Mouse (Mus musculus): ENCODE measurements around the gene Ipo13. TPM values are rescaled to one million over a fixed set of nuclear protein-coding genes. Genes with fewer than 3 reads are reported as not detected.

Gene Ipo13
- 10 to 100 TPM; 49.6 TPM for total RNA-seq (2021)

- DNase-seq = peak; percentile 92
Measured at GRCm38 (mm10) chr4:117914591-117915442, at the start of gene Ipo13. Gene Ipo13 (minus strand): TSS chr4:117914999.

- DNase-seq = no peak
Measured at GRCm38 (mm10) chr4:117957492-117957891, 42.7 kb upstream of the Ipo13 start.

- DNase-seq = no peak
Measured at GRCm38 (mm10) chr4:117947493-117947892, 32.7 kb upstream of the Ipo13 start.

- DNase-seq = no peak
Measured at GRCm38 (mm10) chr4:117946639-117947305, 32.0 kb upstream of the Ipo13 start.

- DNase-seq = no peak
Measured at GRCm38 (mm10) chr4:117943317-117943716, 28.5 kb upstream of the Ipo13 start.

- DNase-seq = no peak
Measured at GRCm38 (mm10) chr4:117936964-117937363, 22.2 kb upstream of the Ipo13 start.

- DNase-seq = no peak
Measured at GRCm38 (mm10) chr4:117934081-117934480, 19.3 kb upstream of the Ipo13 start.

- DNase-seq = no peak
Measured at GRCm38 (mm10) chr4:117933248-117933647, 18.4 kb upstream of the Ipo13 start.

- peak; percentile 33 for DNase-seq
Measured at GRCm38 (mm10) chr4:117929391-117929881, 14.6 kb upstream of the Ipo13 start, which contains the start of gene Artn. Gene Artn (minus strand): TSS chr4:117929763.

GRCm38 (mm10) chr4:117928699-117929241 is 14.0 kb upstream of the Ipo13 start:
- DNase-seq = peak; percentile 70

GRCm38 (mm10) chr4:117928234-117928633 is 13.4 kb upstream of the Ipo13 start:
- DNase-seq = peak; percentile 40

- peak; percentile 55 for DNase-seq
Measured at GRCm38 (mm10) chr4:117926545-117927482, 12.0 kb upstream of the Ipo13 start.

- no peak for DNase-seq
Measured at GRCm38 (mm10) chr4:117924916-117925315, 10.1 kb upstream of the Ipo13 start.

- no peak for DNase-seq
Measured at GRCm38 (mm10) chr4:117923450-117923849, 8.7 kb upstream of the Ipo13 start.

- DNase-seq = no peak
Measured at GRCm38 (mm10) chr4:117921358-117921757, 6.6 kb upstream of the Ipo13 start.

GRCm38 (mm10) chr4:117918762-117919161 is 4.0 kb upstream of the Ipo13 start:
- no peak for DNase-seq

GRCm38 (mm10) chr4:117918261-117918660 is 3.5 kb upstream of the Ipo13 start:
- DNase-seq = peak; percentile 57

GRCm38 (mm10) chr4:117917847-117918246 is 3.0 kb upstream of the Ipo13 start:
- DNase-seq = no peak

- DNase-seq = no peak
Measured at GRCm38 (mm10) chr4:117917402-117917801, 2.6 kb upstream of the Ipo13 start.

- no peak for DNase-seq
Measured at GRCm38 (mm10) chr4:117916386-117916785, 1.6 kb upstream of the Ipo13 start.

- no peak for DNase-seq
Measured at GRCm38 (mm10) chr4:117915489-117916105, 798 bp upstream of the Ipo13 start.

GRCm38 (mm10) chr4:117914031-117914430 is 768 bp downstream of the Ipo13 start:
- no peak for DNase-seq

Data from heart, postnatal 4 days (tissue).